Comparison of ENCODE assay signal across 20 mouse cellular contexts in genomic region chr15:99307476-99307875, GRCm38 (mm10). TPM values are rescaled to one million over a fixed set of nuclear protein-coding genes. Genes with fewer than 3 reads are reported as not detected.
DNase-seq lines count a peak whose midpoint lies in the region; ATAC-seq and TF ChIP-seq lines count a peak whose summit lies in the region.
"Had no signal": no experiment of that assay in that cellular context is flagged by ENCODE, and none has a peak within 500 bp of the region (broad histone marks: within the 10 kb centered on the region; RNA-seq: fewer than 3 reads in every experiment).

No protein-coding gene starts in this region.

- H3K27ac ChIP-seq in kidney, adult 2 months (ENCODE audit: insufficient read depth, low read depth, low read length), result no peak overlapping the region
- H3K27ac ChIP-seq in kidney, embryonic 15.5 days, result no peak overlapping the region
- H3K27ac ChIP-seq in midbrain, embryonic 11.5 days (ENCODE audit: low read depth, low read length), result no peak overlapping the region
- H3K27ac ChIP-seq in midbrain, embryonic 10.5 days (replicated peaks), result no peak overlapping the region
- H3K27ac ChIP-seq: embryonic facial prominence, embryonic 10.5 days; embryonic facial prominence, embryonic 12.5 days; forebrain, embryonic 13.5 days; forebrain, embryonic 15.5 days had no signal

- 56% methylated on average over 9 of the region's 9 CpGs for WGBS in kidney, adult 2 months
- WGBS in kidney, embryonic 15.5 days, result 83% methylated on average over 9 of the region's 9 CpGs
- 93% methylated on average over 9 of the region's 9 CpGs for WGBS in midbrain, embryonic 11.5 days
- 89% methylated on average over 9 of the region's 9 CpGs for WGBS in midbrain, embryonic 10.5 days

- peak; percentile 51 for DNase-seq in kidney, adult 2 months
- DNase-seq in kidney, postnatal 14 days, result peak; percentile 46
- DNase-seq in kidney, postnatal 4 days, result no peak
- peak; percentile 41 for DNase-seq in midbrain, embryonic 11.5 days (ENCODE audit: low spot score, missing footprints)
- DNase-seq in midbrain, embryonic 10.5 days (ENCODE audit: low spot score), result no peak
- no peak for DNase-seq in cerebellum, postnatal 36 days
- DNase-seq: adrenal gland, adult 2 months; adrenal gland, postnatal 10 days; adrenal gland, postnatal 25 days; cerebellum, adult 11 months; cerebellum, adult 18-20 months; cerebellum, adult 8-10 months; cerebellum, adult 9-11 months; cerebellum, postnatal 14 days had no signal

- H3K9me3 ChIP-seq in kidney, embryonic 15.5 days (replicated peaks), result no peaks in the 10 kb centered on the region
- H3K9me3 ChIP-seq in midbrain, embryonic 11.5 days (ENCODE audit: control insufficient read depth, low read length), result no peaks in the 10 kb centered on the region
- H3K9me3 ChIP-seq in midbrain, embryonic 10.5 days (replicated peaks), result no peaks in the 10 kb centered on the region
- H3K9me3 ChIP-seq: embryonic facial prominence, embryonic 10.5 days; embryonic facial prominence, embryonic 12.5 days; forebrain, embryonic 13.5 days; forebrain, embryonic 15.5 days had no signal

- TF ChIP-seq POLR2A in kidney, adult 2 months (IDR thresholded peaks at IDR 0.05; ENCODE audit: low read depth, low read length), result no peak

- H3K27me3 ChIP-seq in kidney, adult 2 months (replicated peaks; ENCODE audit: control insufficient read depth, insufficient read depth, low read length), result no peaks in the 10 kb centered on the region
- no peaks in the 10 kb centered on the region for H3K27me3 ChIP-seq in kidney, embryonic 15.5 days
- no peaks in the 10 kb centered on the region for H3K27me3 ChIP-seq in midbrain, embryonic 11.5 days (ENCODE audit: control insufficient read depth, insufficient read depth, low read length)
- H3K27me3 ChIP-seq in midbrain, embryonic 10.5 days (ENCODE audit: low read depth, poor library complexity, severe bottlenecking), result no peaks in the 10 kb centered on the region
- H3K27me3 ChIP-seq: embryonic facial prominence, embryonic 12.5 days; forebrain, embryonic 13.5 days; forebrain, embryonic 15.5 days had no signal

- no peaks in the 10 kb centered on the region for H3K4me1 ChIP-seq in kidney, adult 2 months (ENCODE audit: control insufficient read depth, insufficient read depth, low read length)
- H3K4me1 ChIP-seq in kidney, embryonic 15.5 days, result no peaks in the 10 kb centered on the region
- H3K4me1 ChIP-seq in midbrain, embryonic 11.5 days (ENCODE audit: control insufficient read depth, insufficient read depth, low read length), result no peaks in the 10 kb centered on the region
- no peaks in the 10 kb centered on the region for H3K4me1 ChIP-seq in midbrain, embryonic 10.5 days
- H3K4me1 ChIP-seq: embryonic facial prominence, embryonic 10.5 days; embryonic facial prominence, embryonic 12.5 days; forebrain, embryonic 13.5 days; forebrain, embryonic 15.5 days had no signal

- peaks cover 2% of the 10 kb centered on the region; the same call in 1 of the 2 replicates for H3K36me3 ChIP-seq in kidney, adult 2 months (ENCODE audit: control insufficient read depth, insufficient read depth, low read length)
- peaks cover 92% of the 10 kb centered on the region for H3K36me3 ChIP-seq in kidney, embryonic 15.5 days
- peaks cover 38% of the 10 kb centered on the region for H3K36me3 ChIP-seq in midbrain, embryonic 11.5 days (ENCODE audit: control insufficient read depth, insufficient read depth, low read length)
- peaks cover 96% of the 10 kb centered on the region for H3K36me3 ChIP-seq in midbrain, embryonic 10.5 days

- TF ChIP-seq CTCF in kidney, adult 2 months (conservative IDR thresholded peaks at IDR 0.05; ENCODE audit: insufficient read depth, insufficient read length, low read depth, low read length), result no peak

- ATAC-seq in kidney, embryonic 15.5 days (replicated peaks; ENCODE audit: low FRiP score), result no peak
- no peak for ATAC-seq in midbrain, embryonic 11.5 days (ENCODE audit: low FRiP score)
- ATAC-seq: forebrain, embryonic 13.5 days; forebrain, embryonic 15.5 days had no signal

- no peak overlapping the region for H3K4me2 ChIP-seq in kidney, embryonic 15.5 days
- no peak overlapping the region for H3K4me2 ChIP-seq in midbrain, embryonic 11.5 days
- H3K4me2 ChIP-seq: embryonic facial prominence, embryonic 12.5 days; forebrain, embryonic 13.5 days; forebrain, embryonic 15.5 days had no signal

- no peak overlapping the region for H3K9ac ChIP-seq in kidney, embryonic 15.5 days
- no peak overlapping the region for H3K9ac ChIP-seq in midbrain, embryonic 11.5 days (ENCODE audit: low read length)
- H3K9ac ChIP-seq: embryonic facial prominence, embryonic 12.5 days; forebrain, embryonic 13.5 days; forebrain, embryonic 15.5 days had no signal

- H3K4me3 ChIP-seq in kidney, adult 2 months (ENCODE audit: insufficient read depth, low read depth, low read length), result no peak overlapping the region
- H3K4me3 ChIP-seq in kidney, embryonic 15.5 days (replicated peaks), result no peak overlapping the region
- H3K4me3 ChIP-seq in midbrain, embryonic 11.5 days (ENCODE audit: low read depth, low read length), result no peak overlapping the region
- no peak overlapping the region for H3K4me3 ChIP-seq in midbrain, embryonic 10.5 days
- H3K4me3 ChIP-seq: embryonic facial prominence, embryonic 10.5 days; embryonic facial prominence, embryonic 12.5 days; forebrain, embryonic 13.5 days; forebrain, embryonic 15.5 days had no signal

RNA-seq across cellular contexts. Expression of gene Fam186b, which starts 11.8 kb away (rescaled TPM):
- 0.13 and 0.24 TPM in 2 replicates for polyA plus RNA-seq in kidney, adult 2 months (2012; rRNA removed)
- 0.21 and 0.43 TPM in 2 replicates for polyA plus RNA-seq in kidney, embryonic 15.5 days (2015; fragmentation: Nextera tagmentation; extraction: Ambion mirVana)
- 0.19 TPM in 1 of 2 replicates, not detected in the other for polyA plus RNA-seq in midbrain, embryonic 11.5 days (2014; fragmentation: Nextera tagmentation; extraction: Ambion mirVana)
- polyA plus RNA-seq in midbrain, embryonic 10.5 days (2016; fragmentation: Nextera tagmentation; extraction: Ambion mirVana), result 0.11 and 0.19 TPM in 2 replicates
- polyA plus RNA-seq: C2C12 had no signal

RNA-seq across cellular contexts. Expression of gene Prpf40b, which starts 12.6 kb away (rescaled TPM):
- 48.0 and 59.4 TPM in 2 replicates for polyA plus RNA-seq in kidney, adult 2 months (2012; rRNA removed)
- polyA plus RNA-seq in kidney, embryonic 15.5 days (2015; fragmentation: Nextera tagmentation; extraction: Ambion mirVana), result 56.4 and 66.5 TPM in 2 replicates
- polyA plus RNA-seq in midbrain, embryonic 11.5 days (2014; fragmentation: Nextera tagmentation; extraction: Ambion mirVana), result 41.5 and 41.6 TPM in 2 replicates
- 61.2 and 70.7 TPM in 2 replicates for polyA plus RNA-seq in midbrain, embryonic 10.5 days (2016; fragmentation: Nextera tagmentation; extraction: Ambion mirVana)

RNA-seq across cellular contexts. Expression of gene Mcrs1, which starts 55.7 kb away (rescaled TPM):
- 70.6 and 81.3 TPM in 2 replicates for polyA plus RNA-seq in kidney, adult 2 months (2012; rRNA removed)
- 149 and 172 TPM in 2 replicates for polyA plus RNA-seq in kidney, embryonic 15.5 days (2015; fragmentation: Nextera tagmentation; extraction: Ambion mirVana)
- 189 and 193 TPM in 2 replicates for polyA plus RNA-seq in midbrain, embryonic 11.5 days (2014; fragmentation: Nextera tagmentation; extraction: Ambion mirVana)
- polyA plus RNA-seq in midbrain, embryonic 10.5 days (2016; fragmentation: Nextera tagmentation; extraction: Ambion mirVana), result 202 and 215 TPM in 2 replicates

Comparison
In these comparisons a context has a peak if more than half of its experiments do, and no peak if none do; other contexts are left out.
1. DNase-seq: peak in kidney, adult 2 months (single experiment), kidney, postnatal 14 days (single experiment) and midbrain, embryonic 11.5 days (single experiment); none in kidney, postnatal 4 days (0 of 2), midbrain, embryonic 10.5 days (single experiment) and cerebellum, postnatal 36 days (0 of 2).